Mouse (Mus musculus) urinary bladder, postnatal 25 days (tissue): ENCODE data around the gene Vps33b.
"Not testable (repeated sequence)": the region's sequence is repeated elsewhere in the genome, so short reads cannot be mapped to it uniquely, and the experiment has no call there.

Experiments used
- DNase-seq: peaks from one replicate; pipeline ENCODE4 v3.0.0; 2022; ENCODE audit warnings: low spot score

Vps33b gene

DNA sequence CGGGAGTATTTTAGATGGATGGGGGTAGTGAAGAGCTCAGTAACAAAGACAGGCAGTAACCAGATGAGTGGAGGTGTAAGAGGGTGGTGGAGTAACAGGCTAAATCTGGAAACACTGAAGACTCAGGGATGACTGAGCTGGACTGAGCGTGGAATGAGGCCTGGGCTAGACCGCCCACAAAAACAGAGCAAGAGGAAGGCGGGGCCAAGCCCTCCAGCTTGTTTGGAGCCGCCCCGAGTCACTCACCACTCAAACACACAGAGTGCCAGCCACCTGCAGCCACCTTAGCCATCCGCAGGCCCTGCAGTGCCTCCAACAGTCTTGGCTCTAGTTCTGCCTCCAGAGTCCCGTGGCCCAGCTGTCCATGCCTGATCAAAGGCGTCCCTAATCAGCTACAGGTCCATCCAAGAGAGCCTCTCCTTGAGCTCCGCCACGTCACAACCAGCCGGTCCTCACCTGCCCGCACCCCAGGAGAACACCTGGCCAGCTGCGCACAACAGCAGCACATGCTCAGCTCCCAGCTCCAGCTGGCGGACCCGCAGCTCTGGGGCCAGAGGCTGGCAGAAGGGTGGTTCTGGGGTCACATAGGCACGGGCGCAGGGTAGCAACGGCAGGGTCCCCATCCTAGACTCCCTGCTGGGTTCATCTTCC lies 50.5 kb downstream of the Vps33b start:
- no peak for DNase-seq

DNA sequence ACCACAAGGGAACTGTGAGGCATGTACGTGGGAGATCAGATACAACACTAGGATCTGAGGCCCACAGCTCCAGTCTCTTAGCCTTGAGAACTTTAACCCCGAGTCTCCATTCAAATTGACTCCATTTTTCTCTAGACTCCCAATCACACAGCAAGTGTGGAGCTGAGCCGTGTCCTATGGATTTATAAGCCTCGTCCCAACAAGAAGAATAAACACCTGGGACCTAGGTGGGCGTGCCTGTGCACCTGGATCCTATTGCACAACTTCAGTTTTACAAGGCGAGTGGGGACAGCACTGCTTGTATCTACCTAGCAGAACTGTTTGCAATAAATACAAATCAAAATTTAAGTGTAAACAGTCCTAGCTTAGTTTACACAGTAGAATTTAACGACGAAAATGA lies 53.9 kb downstream of the Vps33b start:
- no peak for DNase-seq

DNA sequence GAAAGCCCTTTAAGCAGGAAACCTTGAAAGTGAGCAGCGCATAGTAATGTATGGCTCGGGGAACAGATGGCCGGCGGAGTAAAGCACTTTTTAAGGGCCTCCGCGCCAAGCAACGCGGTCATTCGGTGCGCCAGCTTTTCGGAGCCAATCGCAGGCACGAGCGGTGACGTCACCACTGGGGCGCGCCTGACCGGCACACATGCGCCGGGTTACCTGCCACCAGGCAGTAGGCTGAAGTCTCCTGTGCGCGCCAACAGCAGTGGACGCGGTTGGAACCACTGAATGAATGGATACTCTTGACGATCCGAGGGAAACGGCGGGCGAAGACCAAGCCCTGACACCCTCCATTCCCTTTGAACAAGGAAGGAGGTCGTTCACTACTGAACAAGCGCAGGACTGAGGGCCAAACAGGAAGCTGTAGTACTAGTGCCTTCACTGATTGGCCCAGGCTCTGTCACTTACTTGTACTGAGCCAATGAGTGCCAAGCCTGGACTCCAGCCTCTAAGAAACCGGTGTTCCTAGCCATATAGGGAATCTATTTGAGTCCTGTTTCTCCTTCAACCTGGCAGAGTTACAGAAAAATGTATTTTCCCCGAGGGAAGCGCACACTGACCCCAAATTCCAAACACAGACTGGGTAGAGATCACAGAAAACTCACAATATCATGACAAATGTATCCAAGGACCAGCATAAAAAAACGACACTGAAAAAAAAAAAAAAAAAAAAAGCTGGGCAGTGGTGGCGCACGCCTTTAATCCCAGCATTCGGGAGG lies 54.8 kb downstream of the Vps33b start, which contains the start of gene Rccd1:
TSS of gene Rccd1 (minus strand) at position 412 of the 773 bp plus-strand sequence.
- peak; percentile 95 for DNase-seq

DNA sequence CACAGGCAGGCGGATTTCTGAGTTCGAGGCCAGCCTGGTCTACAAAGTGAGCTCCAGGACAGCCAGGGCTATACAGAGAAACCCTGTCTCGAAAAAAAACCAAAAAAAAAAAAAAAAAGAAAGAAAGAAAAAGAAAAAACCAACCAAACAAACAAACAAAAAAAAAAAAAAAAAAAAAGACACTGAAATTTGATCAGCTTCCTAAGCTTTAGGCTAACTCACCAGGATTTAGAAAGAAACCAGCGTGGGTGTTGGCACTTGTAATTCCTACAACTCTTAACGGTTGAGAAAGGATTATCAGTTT lies 55.3 kb downstream of the Vps33b start:
- not testable (repeated sequence) for DNase-seq

DNA sequence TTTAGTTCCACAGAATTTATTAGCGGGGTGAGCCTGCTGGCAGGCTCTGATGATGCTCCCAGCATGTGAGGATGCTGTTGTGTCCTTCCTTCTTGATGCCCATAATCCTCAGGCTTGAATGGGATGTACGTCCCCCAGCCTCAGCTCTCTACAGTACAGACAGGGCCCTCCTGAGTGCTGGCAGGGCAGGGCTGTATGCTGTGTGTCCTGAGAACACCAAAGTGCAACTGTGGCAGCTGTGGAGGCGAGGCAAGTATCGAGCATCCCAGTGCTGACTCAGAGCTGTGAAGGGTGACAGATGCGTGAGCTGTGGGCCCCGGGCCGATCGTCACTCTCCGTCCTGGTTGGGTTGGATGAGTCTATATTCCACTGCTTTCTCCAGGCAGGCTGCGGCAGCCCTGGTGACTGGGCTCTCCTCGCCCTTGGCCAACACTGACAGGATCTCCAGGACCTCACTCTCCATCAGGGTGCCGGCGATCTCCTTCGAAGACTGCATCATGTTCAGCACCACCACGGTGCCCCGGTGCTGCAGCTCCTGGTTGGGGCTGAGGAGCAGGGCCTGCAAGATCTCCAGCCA lies 55.9 kb downstream of the Vps33b start:
- DNase-seq, result no peak

DNA sequence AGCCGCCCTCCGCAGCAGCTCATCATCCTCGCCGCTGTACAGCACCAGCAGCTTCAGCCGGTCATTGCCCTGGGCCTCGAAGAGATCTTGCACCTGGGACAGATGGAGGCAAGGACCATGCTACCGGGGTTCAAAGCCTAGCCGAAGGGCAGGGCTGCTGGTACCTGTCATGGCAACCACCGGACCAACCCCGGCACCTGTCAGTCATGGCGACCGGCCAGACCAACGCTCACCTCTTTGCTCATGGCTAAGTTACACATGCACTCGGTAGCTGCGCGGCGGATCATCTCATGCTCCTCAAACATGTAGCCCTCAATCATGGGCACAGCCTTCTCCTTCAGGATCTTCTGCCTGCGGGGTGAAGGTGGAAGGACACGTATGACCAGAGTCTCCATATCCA lies 56.6 kb downstream of the Vps33b start:
- DNase-seq, result no peak

DNA sequence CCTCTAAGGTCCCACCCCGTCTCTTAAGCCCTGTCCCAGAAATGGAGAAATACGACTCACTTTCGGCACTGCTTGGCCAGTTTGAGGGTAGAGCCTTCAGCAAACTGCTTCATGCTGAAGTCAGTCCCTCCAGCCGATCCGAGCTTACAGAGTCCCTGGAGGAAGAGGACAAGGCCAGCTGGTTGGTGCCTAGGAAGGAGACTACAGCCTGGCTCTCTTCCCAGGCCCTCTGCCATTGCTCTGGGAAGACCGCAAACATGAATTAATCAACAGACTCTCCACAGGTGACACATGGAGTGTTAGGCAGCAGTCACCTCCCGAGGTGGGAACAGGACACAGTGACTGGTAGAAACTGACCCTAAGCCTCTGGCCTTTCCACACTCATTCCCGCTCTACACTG lies 60.8 kb downstream of the Vps33b start:
- DNase-seq, result no peak

DNA sequence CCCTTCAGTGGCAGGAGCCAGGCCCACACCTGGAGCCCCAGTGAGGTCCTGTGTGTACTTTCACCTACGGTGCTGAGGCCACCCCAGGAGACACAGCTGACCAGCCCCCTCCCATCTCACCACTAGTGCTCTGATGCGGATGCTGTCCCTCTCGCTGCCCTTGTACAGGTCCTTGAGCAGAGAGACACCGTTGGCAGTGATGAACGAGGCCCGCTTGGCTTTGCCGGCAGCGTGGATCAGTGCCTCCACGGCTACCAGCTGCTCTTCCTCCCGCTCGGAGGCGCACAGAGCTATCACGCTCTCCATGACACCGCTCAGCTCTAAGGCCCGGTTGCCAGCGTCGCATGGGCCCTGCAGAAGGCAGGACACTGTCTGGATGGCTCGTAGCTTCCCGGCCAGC lies 62.0 kb downstream of the Vps33b start:
- DNase-seq, result no peak

DNA sequence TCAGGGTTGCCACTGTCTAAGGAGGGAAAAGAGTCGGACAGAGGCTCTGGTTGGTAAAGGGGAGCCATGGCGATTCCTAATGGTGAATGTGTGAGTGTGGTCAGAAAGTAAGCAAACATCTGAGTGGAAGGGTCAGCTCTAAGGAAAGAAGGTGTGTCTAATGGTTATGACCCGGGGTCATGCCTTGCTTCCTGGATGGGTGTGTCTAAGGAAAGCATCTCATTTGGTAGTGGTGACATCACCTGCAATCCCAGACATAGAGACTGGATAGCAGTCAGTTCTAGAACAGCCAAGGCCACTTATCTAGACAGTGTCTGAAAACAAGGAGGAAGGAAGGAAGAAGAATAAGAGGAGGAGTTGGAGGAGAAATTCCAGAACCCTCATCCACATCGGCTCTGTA lies 65.4 kb downstream of the Vps33b start:
- DNase-seq, result no peak

DNA sequence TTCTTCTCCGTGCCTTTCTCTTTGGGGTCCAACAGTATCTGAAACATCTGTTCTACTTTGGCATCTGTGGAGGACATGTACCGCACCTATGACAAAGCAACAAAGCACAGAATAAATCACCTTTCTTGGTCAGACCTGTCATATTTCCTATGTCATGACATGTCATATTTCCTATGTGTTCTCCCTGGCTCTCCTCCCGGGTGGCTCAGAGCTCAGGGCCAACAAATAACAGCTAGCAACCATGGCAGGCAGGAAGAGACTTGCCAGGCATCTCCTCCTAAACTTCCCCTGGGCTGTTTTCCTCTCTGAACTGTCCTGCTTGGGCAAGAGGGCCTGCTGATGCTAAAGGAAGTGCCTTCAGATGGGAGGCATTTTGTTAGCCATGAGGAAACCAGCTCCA lies 67.5 kb downstream of the Vps33b start:
- no peak for DNase-seq

DNA sequence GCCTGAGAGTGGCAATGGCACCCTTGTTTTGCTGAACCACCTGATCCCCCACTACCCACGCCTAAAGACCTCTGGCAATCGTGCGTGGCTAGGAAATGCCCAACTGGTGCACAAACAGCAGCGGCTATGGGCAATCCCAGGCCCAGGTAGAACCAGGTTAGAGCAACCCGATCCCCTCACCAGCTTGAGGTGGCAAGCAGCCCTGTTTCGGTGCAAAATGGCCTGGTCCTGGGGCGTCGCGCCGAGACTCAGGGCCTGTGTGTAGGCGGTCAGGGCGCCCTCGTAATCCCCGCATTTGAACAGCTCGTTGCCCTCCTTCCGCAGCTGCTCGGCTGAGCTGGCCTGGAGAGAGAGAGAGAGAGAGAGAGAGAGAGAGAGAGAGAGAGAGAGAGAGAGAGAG lies 69.9 kb downstream of the Vps33b start:
- DNase-seq, result peak; percentile 32

DNA sequence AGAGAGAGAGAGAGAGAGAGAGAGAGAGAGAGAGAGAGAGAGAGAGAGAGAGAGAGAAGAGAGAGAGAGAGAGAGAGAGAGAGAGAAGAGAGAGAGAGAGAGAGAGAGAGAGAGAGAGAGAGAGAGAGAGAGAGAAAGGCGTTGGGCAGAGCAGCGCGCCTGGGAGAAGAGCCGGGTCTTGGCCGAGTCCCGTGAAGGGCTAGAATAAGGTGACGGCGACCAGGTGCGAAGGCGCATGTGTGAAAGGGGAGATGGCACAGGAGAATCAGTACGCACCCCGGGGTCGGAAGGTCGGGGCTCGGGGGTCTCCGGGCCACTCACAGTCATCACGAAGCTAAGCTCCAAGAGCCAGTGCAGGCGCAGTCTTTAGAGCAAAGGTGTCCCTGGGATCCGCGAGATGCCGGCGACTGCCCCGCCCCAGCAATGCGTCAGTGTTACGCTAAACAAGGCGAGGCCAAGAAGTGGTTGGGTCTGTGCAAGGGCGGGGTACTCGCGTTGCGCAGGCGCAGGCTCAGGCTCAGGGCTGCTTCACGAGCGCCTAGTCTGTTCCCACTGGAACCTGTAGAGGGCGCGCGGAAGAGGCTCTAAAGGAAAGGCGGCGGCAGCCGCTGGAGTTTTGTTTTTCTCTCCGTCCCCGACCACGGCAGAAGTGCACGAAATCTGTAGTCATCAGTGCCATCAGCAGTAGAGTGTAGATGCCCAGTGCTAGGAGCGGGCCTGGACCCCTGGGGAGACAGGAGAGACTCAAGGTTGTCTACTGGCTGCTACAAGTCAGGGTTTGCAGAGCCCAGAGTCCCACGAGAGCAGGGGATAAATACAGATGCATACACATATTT lies 70.6 kb downstream of the Vps33b start:
- peak; percentile 98 for DNase-seq

DNA sequence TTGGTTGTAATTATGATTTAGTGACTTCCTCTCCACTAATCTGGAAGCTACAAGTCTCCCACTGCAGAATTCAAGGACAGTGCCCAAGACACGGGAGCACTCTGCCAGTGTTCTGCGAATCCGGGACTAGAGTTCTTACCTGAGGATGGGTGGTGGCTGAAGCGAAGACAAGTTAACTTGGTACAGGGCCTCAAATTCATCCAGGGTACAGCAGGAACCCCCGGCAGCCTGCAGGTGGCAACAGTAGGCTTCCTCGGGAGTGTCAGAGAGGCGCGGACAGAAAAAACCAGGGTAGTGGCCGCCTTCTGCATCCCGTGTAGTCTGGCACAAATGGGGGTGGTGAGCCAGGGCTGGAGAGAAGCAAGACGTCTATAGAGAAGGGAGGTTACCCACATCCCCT lies 71.3 kb downstream of the Vps33b start, which contains the start of gene Unc45a:
TSS of gene Unc45a (minus strand) at position 213 of the 400 bp plus-strand sequence.
- peak; percentile 41 for DNase-seq
